Mouse (Mus musculus) lung, adult 2 months (tissue): ENCODE results near the gene Mob3b.

Experiments used
- CTCF ChIP-seq: fragments of 200-500 bp; IDR thresholded peaks from 2 replicates; pipeline ENCODE4 v1.5.1; 2011; ENCODE audit warnings: mild to moderate bottlenecking, low read length, control low read depth; ENCODE audit not compliant: insufficient read depth
- POLR2A ChIP-seq: fragments of 200-500 bp; IDR thresholded peaks from 2 replicates; pipeline ENCODE4 v1.6.1; 2011; ENCODE audit warnings: low read depth, mild to moderate bottlenecking, control low read depth, low read length, borderline replicate concordance; ENCODE audit errors: extremely low read depth

DNA sequence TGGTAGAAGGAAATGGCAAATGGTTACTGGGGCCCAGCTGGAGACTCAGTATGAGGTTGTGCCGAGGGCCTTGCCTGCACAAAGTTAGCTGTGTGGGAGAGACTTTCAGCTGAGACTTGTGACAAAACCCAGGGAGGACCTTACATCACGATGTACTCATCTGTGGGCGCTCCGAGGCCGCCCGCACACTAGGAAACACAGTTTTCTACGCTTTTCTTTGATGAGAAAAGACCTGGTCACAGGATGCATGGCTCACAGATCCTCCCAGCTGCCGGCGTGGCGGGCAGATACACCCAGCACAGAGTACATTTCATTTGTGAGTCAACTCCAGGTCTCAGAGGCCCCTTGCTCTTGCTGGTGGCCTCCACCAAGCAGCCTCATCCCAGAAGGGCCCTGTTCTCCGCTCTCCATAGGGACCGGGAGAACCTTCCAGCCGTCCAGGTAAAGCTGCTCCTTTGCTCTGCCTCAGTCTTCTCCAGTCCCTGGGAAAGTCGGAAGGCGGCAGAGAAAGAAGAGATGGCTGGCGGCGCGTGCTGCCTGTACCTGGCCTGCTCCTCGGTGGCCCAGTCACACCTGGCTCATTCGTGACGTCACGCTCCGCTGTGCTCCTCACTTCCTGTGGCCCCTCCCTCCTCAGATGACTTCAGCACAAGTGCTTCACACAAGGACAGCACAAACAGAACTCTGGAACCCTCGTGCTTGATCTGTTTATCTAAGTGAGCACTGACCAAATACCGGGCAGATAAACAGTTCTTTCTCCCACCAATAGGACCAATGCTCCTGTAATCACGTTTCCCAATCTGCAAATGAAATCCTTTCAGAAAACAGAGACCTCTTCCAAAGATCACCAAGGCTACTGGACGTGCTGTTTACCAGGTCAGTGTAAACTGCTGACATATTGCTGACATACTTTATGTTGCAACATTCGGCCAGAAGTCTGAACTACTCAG lies 60.8 kb downstream of the Mob3b start:
- no peak for TF ChIP-seq CTCF
- TF ChIP-seq POLR2A, result 0 out of 2 replicates have a peak, but pooled peaks have one; percentile 11
